Mouse (Mus musculus) Muller cell, postnatal 12 days (primary cell): ENCODE measurements around the gene Tmem82.

Source experiments
- DNase-seq: peaks from one replicate; pipeline ENCODE4 v3.0.0-alpha.2; 2015; ENCODE audit errors: inconsistent ontology term

Tmem82 gene

GRCm38 (mm10) chr4:141618565-141619243 lies at the start of gene Tmem82:
Gene Tmem82 (minus strand): TSS chr4:141618633.
- peak; percentile 46 for DNase-seq

GRCm38 (mm10) chr4:141664799-141665198 lies 46.4 kb upstream of the Tmem82 start, which contains the start of gene Plekhm2:
Gene Plekhm2 (minus strand): TSS chr4:141664899.
- DNase-seq = no peak

GRCm38 (mm10) chr4:141664011-141664745 lies 45.7 kb upstream of the Tmem82 start:
- DNase-seq = peak; percentile 84

GRCm38 (mm10) chr4:141663122-141663931 lies 44.9 kb upstream of the Tmem82 start:
- DNase-seq = peak; percentile 56

GRCm38 (mm10) chr4:141660884-141661283 lies 42.5 kb upstream of the Tmem82 start:
- DNase-seq = no peak

GRCm38 (mm10) chr4:141659739-141660138 lies 41.3 kb upstream of the Tmem82 start:
- DNase-seq = no peak

- no peak for DNase-seq
Measured at GRCm38 (mm10) chr4:141658846-141659484, 40.5 kb upstream of the Tmem82 start.

- peak; percentile 32 for DNase-seq
Measured at GRCm38 (mm10) chr4:141656932-141657331, 38.5 kb upstream of the Tmem82 start.

- DNase-seq = no peak
Measured at GRCm38 (mm10) chr4:141655908-141656608, 37.6 kb upstream of the Tmem82 start.

GRCm38 (mm10) chr4:141654509-141654908 lies 36.1 kb upstream of the Tmem82 start:
- DNase-seq = no peak

- DNase-seq = no peak
Measured at GRCm38 (mm10) chr4:141653813-141654212, 35.4 kb upstream of the Tmem82 start.

- no peak for DNase-seq
Measured at GRCm38 (mm10) chr4:141653044-141653443, 34.6 kb upstream of the Tmem82 start.

- no peak for DNase-seq
Measured at GRCm38 (mm10) chr4:141651944-141652343, 33.5 kb upstream of the Tmem82 start.

- DNase-seq = no peak
Measured at GRCm38 (mm10) chr4:141651286-141651685, 32.9 kb upstream of the Tmem82 start.

- peak; percentile 78 for DNase-seq
Measured at GRCm38 (mm10) chr4:141649244-141649643, 30.8 kb upstream of the Tmem82 start.

GRCm38 (mm10) chr4:141648262-141648661 lies 29.8 kb upstream of the Tmem82 start:
- DNase-seq = no peak

GRCm38 (mm10) chr4:141647187-141647586 lies 28.8 kb upstream of the Tmem82 start:
- DNase-seq = no peak

GRCm38 (mm10) chr4:141645988-141646387 lies 27.6 kb upstream of the Tmem82 start:
- DNase-seq = no peak

GRCm38 (mm10) chr4:141643118-141643855 lies 24.9 kb upstream of the Tmem82 start:
- peak; percentile 77 for DNase-seq
